In the genomic region with DNA sequence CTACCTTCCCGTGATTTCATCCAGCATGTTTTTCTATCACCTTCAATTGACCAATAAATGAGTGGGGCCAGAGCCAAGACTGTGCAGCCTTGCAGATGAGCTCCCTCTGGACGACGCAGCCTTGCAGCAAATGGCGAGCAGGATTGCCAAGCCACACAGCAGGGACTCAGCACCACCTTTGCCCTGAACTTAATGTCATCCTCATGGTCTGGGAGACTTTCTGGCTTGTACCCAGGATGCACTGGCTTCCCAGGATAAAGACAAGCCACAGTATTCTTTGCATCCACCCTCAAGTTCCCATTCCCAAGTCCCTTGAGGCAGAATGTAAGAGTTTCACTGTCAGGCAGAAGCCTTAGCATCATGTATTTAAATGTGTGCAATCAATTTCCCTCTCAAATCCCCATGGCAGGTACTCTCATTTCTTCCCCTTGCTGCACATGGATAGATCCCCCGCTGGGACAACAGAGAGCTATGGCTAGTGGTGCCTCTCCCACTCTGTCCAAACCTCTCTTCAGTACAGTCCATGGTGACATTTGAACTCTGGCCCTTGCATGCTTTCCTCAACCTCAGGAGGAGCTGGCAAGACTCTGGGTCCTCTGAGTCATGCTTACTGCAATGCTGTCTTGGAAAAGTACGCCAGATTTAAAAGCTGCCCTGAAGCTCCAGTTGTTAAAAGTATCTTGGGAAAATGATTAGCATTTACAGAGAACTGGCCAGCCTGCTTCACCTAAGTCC, we compare ENCODE assay signal across 13 mouse cellular contexts.
DNase-seq lines count a peak whose midpoint lies in the region; TF ChIP-seq lines count a peak whose summit lies in the region.
"Had no signal": no experiment of that assay in that cellular context is flagged by ENCODE, and none has a peak within 500 bp of the region (broad histone marks: within the 10 kb centered on the region; RNA-seq: fewer than 3 reads in every experiment).

No protein-coding gene starts in this region.

- no peak for TF ChIP-seq CTCF in testis, adult 2 months (IDR thresholded peaks at IDR 0.05; ENCODE audit: control insufficient read depth, insufficient read depth, insufficient replicate concordance, low read depth, low read length)

- no peak overlapping the region for H3K4me3 ChIP-seq in testis, adult 2 months (ENCODE audit: control insufficient read depth, low read depth, low read length)
- H3K4me3 ChIP-seq: embryonic facial prominence, embryonic 15.5 days had no signal

- H3K36me3 ChIP-seq in testis, adult 2 months (ENCODE audit: control insufficient read depth, insufficient read depth, low read length) = no peaks in the 10 kb centered on the region
- H3K36me3 ChIP-seq: embryonic facial prominence, embryonic 15.5 days had no signal

- TF ChIP-seq POLR2A in testis, adult 2 months (IDR thresholded peaks at IDR 0.05; ENCODE audit: control insufficient read depth, low read depth, low read length) = no peak

- H3K4me1 ChIP-seq in testis, adult 2 months (ENCODE audit: control insufficient read depth, insufficient read depth, low read length) = peaks cover 5% of the 10 kb centered on the region

- H3K27me3 ChIP-seq in testis, adult 2 months (ENCODE audit: control insufficient read depth, insufficient read depth, low read length) = no peaks in the 10 kb centered on the region
- H3K27me3 ChIP-seq: embryonic facial prominence, embryonic 15.5 days had no signal

- H3K27ac ChIP-seq in testis, adult 2 months (ENCODE audit: control insufficient read depth, insufficient read depth, low read depth, low read length) = 0 out of 2 replicates have a peak overlapping the region, but pooled peaks have one; percentile 21
- H3K27ac ChIP-seq: embryonic facial prominence, embryonic 15.5 days had no signal

- DNase-seq in adrenal gland, postnatal 14 days = peak; percentile 29
- DNase-seq in adrenal gland, adult 8-10 months = no peak
- DNase-seq in heart, adult 8-10 months (ENCODE audit: low spot score) = peak; percentile 47
- DNase-seq in heart, postnatal 4 days = no peak
- DNase-seq in testis, postnatal 14 days (ENCODE audit: low spot score) = no peak
- no peak for DNase-seq in kidney, postnatal 4 days
- DNase-seq in layer of hippocampus, postnatal 36 days = no peak
- DNase-seq: cerebellum, adult 9-10 months; gastrocnemius, postnatal 10 days; lung, embryonic 14.5 days; thymus, adult 18-20 months had no signal

Comparison
In these comparisons a context has a peak if more than half of its experiments do, and no peak if none do; other contexts are left out.
1. DNase-seq: peak in adrenal gland, postnatal 14 days (single experiment) and heart, adult 8-10 months (single experiment); none in adrenal gland, adult 8-10 months (single experiment), heart, postnatal 4 days (single experiment), testis, postnatal 14 days (single experiment), kidney, postnatal 4 days (0 of 2) and layer of hippocampus, postnatal 36 days (0 of 2).